Mouse (Mus musculus): Measurements from ENCODE around the gene Olfr401. TPM values are rescaled to one million over a fixed set of nuclear protein-coding genes. Genes with fewer than 3 reads are reported as not detected.

The Olfr401 gene
- polyA plus RNA-seq, 1 experiment from 2014 or later: not detected

- no peak for TF ChIP-seq EP300 (IDR thresholded peaks at IDR 0.05)
- TF ChIP-seq CTCF (IDR thresholded peaks at IDR 0.05): no peak
- no peak within 1 kb of the TSS for H3K4me2 ChIP-seq (replicated peaks; ENCODE audit: low read depth, low read length)
- no peaks in the 10 kb centered on the region for H3K4me1 ChIP-seq (ENCODE audit: insufficient read depth, low read depth, low read length)
- no peaks in the 10 kb centered on the region for H3K9me3 ChIP-seq (ENCODE audit: low read length)
- H3K9ac ChIP-seq (replicated peaks; ENCODE audit: low read depth): no peak within 1 kb of the TSS
- 44% methylated on average over 3 of the region's 3 CpGs for WGBS
- H3K27ac ChIP-seq (ENCODE audit: low read length): no peak within 1 kb of the TSS
- no peak for DNase-seq (ENCODE audit: low spot score)
- no peak within 1 kb of the TSS for H3K4me3 ChIP-seq (ENCODE audit: low read depth, low read length)
- ATAC-seq: no peak
- no peaks in the 10 kb centered on the region for H3K36me3 ChIP-seq (ENCODE audit: insufficient read depth, low read length)
- no peaks in the 10 kb centered on the region for H3K27me3 ChIP-seq (replicated peaks; ENCODE audit: insufficient read depth, low read length)
Observed at GRCm38 (mm10) chr11:74153229-74153628, 39.7 kb downstream of the Olfr401 start, which contains the start of gene Olfr402. Gene Olfr402, plus strand, starts transcription at chr11:74153529.

DNA sequence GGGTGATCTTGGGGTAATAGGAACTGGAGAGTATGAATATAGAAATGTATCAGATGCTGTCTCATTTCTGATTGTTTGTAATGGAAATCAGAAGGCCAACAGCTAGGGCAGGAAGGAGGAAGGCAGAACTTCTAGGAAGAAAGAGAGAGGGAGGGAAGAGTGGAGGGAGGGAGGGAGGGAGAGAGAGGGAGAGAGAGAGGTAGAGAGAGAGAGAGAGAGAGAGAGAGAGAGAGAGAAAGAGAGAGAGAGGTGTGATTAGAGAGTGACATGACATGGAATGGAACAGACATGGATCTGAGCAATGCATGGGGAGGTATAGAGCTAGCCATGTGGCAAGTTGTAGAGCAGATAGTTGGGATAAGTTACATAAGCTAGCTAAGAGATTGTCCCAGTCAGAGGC is 55.3 kb downstream of the Olfr401 start:
- TF ChIP-seq CTCF (IDR thresholded peaks at IDR 0.05) (no peak), EP300 (IDR thresholded peaks at IDR 0.05) (no peak)
- no peaks in the 10 kb centered on the region for H3K9me3 ChIP-seq (ENCODE audit: low read length)
- no peak for ATAC-seq

More for the DNA sequence above, 55.3 kb downstream of the Olfr401 start:
- H3K4me2 ChIP-seq (replicated peaks; ENCODE audit: low read depth, low read length): no peak overlapping the region
- H3K27me3 ChIP-seq (replicated peaks; ENCODE audit: insufficient read depth, low read length): no peaks in the 10 kb centered on the region
- no peaks in the 10 kb centered on the region for H3K36me3 ChIP-seq (ENCODE audit: insufficient read depth, low read length)
- H3K4me3 ChIP-seq (ENCODE audit: low read depth, low read length): no peak overlapping the region
- H3K4me1 ChIP-seq (ENCODE audit: insufficient read depth, low read depth, low read length): no peaks in the 10 kb centered on the region
- no peak for DNase-seq (ENCODE audit: low spot score)
- H3K9ac ChIP-seq (replicated peaks; ENCODE audit: low read depth): no peak overlapping the region
- no peak overlapping the region for H3K27ac ChIP-seq (ENCODE audit: low read length)

Other genes with a start within 250 kb of the Olfr401 start
- gene Olfr394, start 222.9 kb upstream of the Olfr401 start, polyA plus RNA-seq (2015; fragmentation: Nextera tagmentation; extraction: Ambion mirVana): not detected in 2 replicates
- not detected in 2 replicates for gene Olfr395, start 204.4 kb upstream of the Olfr401 start, polyA plus RNA-seq (2015; fragmentation: Nextera tagmentation; extraction: Ambion mirVana)
- gene Olfr23, start 177.0 kb upstream of the Olfr401 start, polyA plus RNA-seq (2015; fragmentation: Nextera tagmentation; extraction: Ambion mirVana): not detected in 2 replicates
- not detected in 2 replicates for gene Olfr397, start 152.9 kb upstream of the Olfr401 start, polyA plus RNA-seq (2015; fragmentation: Nextera tagmentation; extraction: Ambion mirVana)
- gene Olfr398, start 123.3 kb upstream of the Olfr401 start, polyA plus RNA-seq (2015; fragmentation: Nextera tagmentation; extraction: Ambion mirVana): not detected in 2 replicates
- gene Olfr139, start 57.2 kb upstream of the Olfr401 start, polyA plus RNA-seq (2015; fragmentation: Nextera tagmentation; extraction: Ambion mirVana): not detected in 2 replicates
- gene Olfr399, start 57.1 kb upstream of the Olfr401 start, polyA plus RNA-seq (2015; fragmentation: Nextera tagmentation; extraction: Ambion mirVana): not detected in 2 replicates
- not detected in 2 replicates for gene Zfp616, start 43.8 kb upstream of the Olfr401 start, polyA plus RNA-seq (2015; fragmentation: Nextera tagmentation; extraction: Ambion mirVana)
- gene Olfr402, start 39.8 kb downstream of the Olfr401 start, polyA plus RNA-seq (2015; fragmentation: Nextera tagmentation; extraction: Ambion mirVana): not detected in 2 replicates
- gene Olfr403, start 72.5 kb downstream of the Olfr401 start, polyA plus RNA-seq (2015; fragmentation: Nextera tagmentation; extraction: Ambion mirVana): not detected in 2 replicates
- not detected in 2 replicates for gene Olfr43, start 97.7 kb downstream of the Olfr401 start, polyA plus RNA-seq (2015; fragmentation: Nextera tagmentation; extraction: Ambion mirVana)
- not detected in 2 replicates for gene Olfr406, start 146.1 kb downstream of the Olfr401 start, polyA plus RNA-seq (2015; fragmentation: Nextera tagmentation; extraction: Ambion mirVana)
- gene Olfr59, start 170.0 kb downstream of the Olfr401 start, polyA plus RNA-seq (2015; fragmentation: Nextera tagmentation; extraction: Ambion mirVana): not detected in 2 replicates
- gene Olfr410, start 224.3 kb downstream of the Olfr401 start, polyA plus RNA-seq (2015; fragmentation: Nextera tagmentation; extraction: Ambion mirVana): not detected in 2 replicates
- not detected in 2 replicates for gene Olfr411, start 238.9 kb downstream of the Olfr401 start, polyA plus RNA-seq (2015; fragmentation: Nextera tagmentation; extraction: Ambion mirVana)
- not detected in 2 replicates for gene Olfr412, start 248.4 kb downstream of the Olfr401 start, polyA plus RNA-seq (2015; fragmentation: Nextera tagmentation; extraction: Ambion mirVana)

All from lung, postnatal 0 days (tissue).